Mouse (Mus musculus): Measurements from ENCODE around the gene Tmco4.

DNA sequence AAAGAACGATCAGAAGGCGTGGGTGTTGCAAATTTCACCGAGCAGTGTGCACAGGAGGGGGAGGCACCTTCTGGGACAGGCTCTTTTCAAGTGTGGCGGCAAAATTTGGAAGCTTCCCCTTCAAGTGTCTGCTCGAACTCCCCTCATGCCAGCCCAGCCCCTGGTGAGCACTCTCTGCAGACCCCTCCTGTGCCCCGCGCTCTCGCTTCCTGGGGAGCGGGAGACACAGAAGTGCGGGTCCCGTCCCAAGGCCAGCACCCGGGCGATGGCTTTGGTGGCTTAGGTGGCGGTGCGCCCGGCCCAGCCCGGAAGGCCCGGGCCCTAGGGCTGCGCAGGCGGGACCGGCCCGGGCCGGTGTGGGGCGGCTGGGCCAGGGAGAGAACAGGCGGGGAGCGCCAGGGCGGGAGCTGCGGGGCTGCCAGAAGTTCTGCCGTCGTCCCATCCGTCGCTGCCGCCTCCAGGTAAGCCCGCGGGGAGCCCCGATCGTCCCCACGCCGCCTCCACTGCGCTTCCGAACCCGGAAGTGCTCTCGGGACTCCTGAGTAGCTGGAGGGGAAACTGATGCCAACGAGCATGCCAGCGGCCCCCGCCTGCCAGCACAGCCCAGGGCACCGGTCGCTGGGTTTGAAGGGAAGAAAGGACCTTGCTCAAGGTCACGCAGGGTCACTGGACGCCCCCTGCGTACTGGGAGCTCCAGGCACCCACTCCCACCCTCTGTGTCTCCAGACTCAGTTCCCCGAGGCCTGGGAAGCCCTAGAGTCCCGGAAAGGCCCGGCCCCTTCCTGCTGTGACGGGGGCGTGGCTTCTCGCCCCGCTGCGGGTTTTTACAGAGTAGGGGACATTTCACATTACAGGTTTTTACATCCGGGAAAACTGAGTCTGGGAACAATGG is at the start of gene Tmco4:
- TF ChIP-seq CTCF (IDR thresholded peaks at IDR 0.05; ENCODE audit: low read depth) (no peak), EP300 (IDR thresholded peaks at IDR 0.05; ENCODE audit: low read depth) (no peak)

All from liver, postnatal 0 days (tissue).